In genomic region chr1:37505348-37505730, GRCm38 (mm10) we compare ENCODE assay signal across 17 mouse cellular contexts. TPM values are rescaled to one million over a fixed set of nuclear protein-coding genes. Genes with fewer than 3 reads are reported as not detected.
A peak's percentile ranks its signal among the peaks of the same experiment; 100 is the strongest.
DNase-seq lines count a peak whose midpoint lies in the region; ATAC-seq and TF ChIP-seq lines count a peak whose summit lies in the region.
"Had no signal": no experiment of that assay in that cellular context is flagged by ENCODE, and none has a peak within 500 bp of the region (broad histone marks: within the 10 kb centered on the region; RNA-seq: fewer than 3 reads in every experiment).

No protein-coding gene starts in this region.

- WGBS in heart, adult 2 months, result 60% methylated on average over 9 of the region's 9 CpGs
- WGBS in lung, embryonic 16.5 days, result 80% methylated on average over 9 of the region's 9 CpGs
- WGBS in limb, embryonic 10.5 days, result 93% methylated on average over 9 of the region's 9 CpGs
- WGBS in stomach, embryonic 16.5 days, result 84% methylated on average over 9 of the region's 9 CpGs

- 0 out of 2 replicates have a peak, but pooled peaks cover 2% of the 10 kb centered on the region for H3K9me3 ChIP-seq in lung, embryonic 16.5 days (ENCODE audit: control insufficient read depth, low read length)
- H3K9me3 ChIP-seq in limb, embryonic 10.5 days (replicated peaks), result no peaks in the 10 kb centered on the region; the same call in 1 of the 2 replicates
- peaks cover 8% of the 10 kb centered on the region for H3K9me3 ChIP-seq in stomach, embryonic 16.5 days (replicated peaks; ENCODE audit: control insufficient read depth, low read length)
- H3K9me3 ChIP-seq: forebrain, embryonic 15.5 days had no signal

- H3K27me3 ChIP-seq in heart, adult 2 months (ENCODE audit: control insufficient read depth, insufficient read depth, low read length), result no peaks in the 10 kb centered on the region
- no peaks in the 10 kb centered on the region for H3K27me3 ChIP-seq in lung, embryonic 16.5 days (ENCODE audit: control insufficient read depth, insufficient read depth, low read depth, low read length)
- no peaks in the 10 kb centered on the region for H3K27me3 ChIP-seq in limb, embryonic 10.5 days (ENCODE audit: low read depth, poor library complexity, severe bottlenecking)
- no peaks in the 10 kb centered on the region for H3K27me3 ChIP-seq in stomach, embryonic 16.5 days (ENCODE audit: control insufficient read depth, insufficient read depth, low read length)
- H3K27me3 ChIP-seq: forebrain, embryonic 15.5 days had no signal

- ATAC-seq in lung, embryonic 16.5 days (ENCODE audit: low read depth), result peak; percentile 11; the same call in 1 of the 2 replicates
- no peak for ATAC-seq in stomach, embryonic 16.5 days (ENCODE audit: insufficient read depth, low FRiP score)
- ATAC-seq: forebrain, embryonic 15.5 days; inflammation-experienced regulatory T-cells, adult 6 months had no signal

- TF ChIP-seq CTCF in heart, adult 2 months (IDR thresholded peaks at IDR 0.05), result 0 out of 2 replicates have a peak, but pooled peaks have one; percentile 12

- no peak overlapping the region for H3K4me3 ChIP-seq in heart, adult 2 months
- H3K4me3 ChIP-seq in lung, embryonic 16.5 days (ENCODE audit: low read length), result no peak overlapping the region
- H3K4me3 ChIP-seq in limb, embryonic 10.5 days, result no peak overlapping the region
- no peak overlapping the region for H3K4me3 ChIP-seq in stomach, embryonic 16.5 days (replicated peaks; ENCODE audit: low read length)
- H3K4me3 ChIP-seq: forebrain, embryonic 15.5 days; layer of hippocampus, adult 2 months; midbrain, embryonic 10.5 days; myocyte had no signal

- intact Hi-C loops in heart, adult 2 months (cut with DNase I), result no loop called here
- intact Hi-C loops in heart, postnatal 36 days (cut with DNase I), result loop anchor here (2.0 kb wide), 1 partner anchor 29 kb away; no protein-coding TSS in a partner anchor

- peak overlapping the region; percentile 49 for H3K27ac ChIP-seq in heart, adult 2 months
- H3K27ac ChIP-seq in lung, embryonic 16.5 days (ENCODE audit: low read length), result peak overlapping the region; percentile 48
- peak overlapping the region; percentile 61 for H3K27ac ChIP-seq in limb, embryonic 10.5 days
- peak overlapping the region; percentile 50 for H3K27ac ChIP-seq in stomach, embryonic 16.5 days (ENCODE audit: low read length)
- H3K27ac ChIP-seq: forebrain, embryonic 15.5 days; layer of hippocampus, adult 2 months; midbrain, embryonic 10.5 days had no signal

- no peak for TF ChIP-seq POLR2A in heart, adult 2 months (IDR thresholded peaks at IDR 0.05; ENCODE audit: insufficient read depth, low read depth, low read length)

- H3K4me1 ChIP-seq in heart, adult 2 months (ENCODE audit: control insufficient read depth, insufficient read depth, low read length), result peaks cover 30% of the 10 kb centered on the region
- H3K4me1 ChIP-seq in lung, embryonic 16.5 days (replicated peaks; ENCODE audit: control insufficient read depth, insufficient read depth, low read length), result peaks cover 14% of the 10 kb centered on the region
- H3K4me1 ChIP-seq in limb, embryonic 10.5 days, result peaks cover 18% of the 10 kb centered on the region
- H3K4me1 ChIP-seq in stomach, embryonic 16.5 days (ENCODE audit: control insufficient read depth, insufficient read depth, low read length), result peaks cover 16% of the 10 kb centered on the region; the same call in 1 of the 2 replicates
- H3K4me1 ChIP-seq: forebrain, embryonic 15.5 days had no signal

- DNase-seq in heart, adult 2 months, result no peak
- DNase-seq in heart, postnatal 36 days, result no peak
- DNase-seq in lung, postnatal 10 days, result no peak
- no peak for DNase-seq in limb, embryonic 10.5 days (ENCODE audit: low spot score)
- no peak for DNase-seq in cerebellum, postnatal 4 days (ENCODE audit: low spot score in 2 of 2)
- DNase-seq in gastrocnemius, postnatal 10 days, result no peak
- DNase-seq: cerebellum, adult 2 months; embryo, embryonic 11 days; gastrocnemius, postnatal 25 days; lung, adult 18-20 months had no signal

- H3K4me2 ChIP-seq in lung, embryonic 16.5 days (ENCODE audit: low read depth, low read length), result no peak overlapping the region
- no peak overlapping the region for H3K4me2 ChIP-seq in stomach, embryonic 16.5 days (ENCODE audit: low read depth, low read length)
- H3K4me2 ChIP-seq: forebrain, embryonic 15.5 days had no signal

- TF ChIP-seq EP300 in heart, adult 2 months (IDR thresholded peaks at IDR 0.05; ENCODE audit: insufficient read depth, low read depth, low read length), result no peak

- H3K9ac ChIP-seq in heart, adult 2 months (ENCODE audit: low read depth, low read length), result no peak overlapping the region
- H3K9ac ChIP-seq in lung, embryonic 16.5 days (ENCODE audit: low read length), result no peak overlapping the region
- no peak overlapping the region for H3K9ac ChIP-seq in stomach, embryonic 16.5 days (ENCODE audit: low read length)
- H3K9ac ChIP-seq: forebrain, embryonic 15.5 days had no signal

- H3K79me2 ChIP-seq in heart, adult 2 months (replicated peaks; ENCODE audit: control insufficient read depth, insufficient read depth, low read length), result peaks cover 2% of the 10 kb centered on the region; the same call in 1 of the 2 replicates

- peaks cover 12% of the 10 kb centered on the region for H3K36me3 ChIP-seq in heart, adult 2 months (ENCODE audit: control insufficient read depth, insufficient read depth, low read length)
- no peaks in the 10 kb centered on the region for H3K36me3 ChIP-seq in lung, embryonic 16.5 days (ENCODE audit: control insufficient read depth, insufficient read depth, low read length)
- H3K36me3 ChIP-seq in limb, embryonic 10.5 days, result no peaks in the 10 kb centered on the region
- H3K36me3 ChIP-seq in stomach, embryonic 16.5 days (ENCODE audit: control insufficient read depth, insufficient read depth, low read length), result no peaks in the 10 kb centered on the region
- H3K36me3 ChIP-seq: forebrain, embryonic 15.5 days; midbrain, embryonic 10.5 days had no signal

RNA-seq across cellular contexts. Expression of gene Mgat4a, which starts 35.5 kb away (rescaled TPM):
- 10 to 100 TPM in 1 of 2 experiments, 1 to 10 TPM in 1; 8.7 to 11.8 TPM for total RNA-seq in heart, adult 2 months (2021)
- polyA plus RNA-seq in heart, adult 2 months (2012; rRNA removed), result 4.5 and 7.6 TPM in 2 replicates
- 10 to 100 TPM; 11.2 to 13.4 TPM for total RNA-seq in heart, postnatal 36 days (2021)
- 6.5 and 7.1 TPM in 2 replicates for polyA plus RNA-seq in lung, embryonic 16.5 days (2015; fragmentation: Nextera tagmentation; extraction: Ambion mirVana)
- 3.0 and 4.2 TPM in 2 replicates for polyA plus RNA-seq in limb, embryonic 10.5 days (2016; fragmentation: Nextera tagmentation; extraction: Ambion mirVana)
- polyA plus RNA-seq in stomach, embryonic 16.5 days (2015; fragmentation: Nextera tagmentation; extraction: Ambion mirVana), result 20.3 and 27.1 TPM in 2 replicates
- total RNA-seq in gastrocnemius, postnatal 10 days (2021), result 1 to 10 TPM; 7.5 to 9.5 TPM
